8 mouse cellular contexts compared by ENCODE assay signal in genomic region chr10:39733421-39733930, GRCm38 (mm10). TPM values are rescaled to one million over a fixed set of nuclear protein-coding genes. Genes with fewer than 3 reads are reported as not detected.
A peak's percentile ranks its signal among the peaks of the same experiment; 100 is the strongest.
DNase-seq lines count a peak whose midpoint lies in the region; ATAC-seq lines count a peak whose summit lies in the region.

No protein-coding gene starts in this region.

- H3K9me3 ChIP-seq in intestine, embryonic 14.5 days (ENCODE audit: control insufficient read depth, low read length), result no peaks in the 10 kb centered on the region
- H3K9me3 ChIP-seq in neural tube, embryonic 15.5 days (replicated peaks), result no peaks in the 10 kb centered on the region

- H3K4me2 ChIP-seq in intestine, embryonic 14.5 days (ENCODE audit: low read length), result peak overlapping the region; percentile 68
- peak overlapping the region; percentile 57 for H3K4me2 ChIP-seq in neural tube, embryonic 15.5 days

- no peaks in the 10 kb centered on the region for H3K36me3 ChIP-seq in intestine, embryonic 14.5 days (ENCODE audit: control insufficient read depth, insufficient read depth, low read length)
- no peaks in the 10 kb centered on the region for H3K36me3 ChIP-seq in neural tube, embryonic 15.5 days

- peak overlapping the region; percentile 94 for H3K9ac ChIP-seq in intestine, embryonic 14.5 days (ENCODE audit: low read length)
- H3K9ac ChIP-seq in neural tube, embryonic 15.5 days (replicated peaks), result peak overlapping the region; percentile 98

- H3K27ac ChIP-seq in intestine, embryonic 14.5 days (ENCODE audit: low read depth), result peak overlapping the region; percentile 99
- peak overlapping the region; percentile 100 for H3K27ac ChIP-seq in neural tube, embryonic 15.5 days (replicated peaks)

- peaks cover 13% of the 10 kb centered on the region; the same call in 1 of the 2 replicates for H3K4me1 ChIP-seq in intestine, embryonic 14.5 days (replicated peaks; ENCODE audit: control insufficient read depth, insufficient read depth, low read length)
- peaks cover 16% of the 10 kb centered on the region for H3K4me1 ChIP-seq in neural tube, embryonic 15.5 days

- H3K4me3 ChIP-seq in intestine, embryonic 14.5 days (ENCODE audit: low read depth, low read length), result peak overlapping the region; percentile 90
- H3K4me3 ChIP-seq in neural tube, embryonic 15.5 days (replicated peaks), result peak overlapping the region; percentile 81

- no peak for ATAC-seq in intestine, embryonic 14.5 days (replicated peaks; ENCODE audit: low FRiP score, low TSS enrichment, low read depth)
- ATAC-seq in neural tube, embryonic 15.5 days (ENCODE audit: low FRiP score), result no peak
- no peak for ATAC-seq in inflammation-experienced regulatory T-cells, adult 6 months

- H3K27me3 ChIP-seq in intestine, embryonic 14.5 days (replicated peaks; ENCODE audit: control insufficient read depth, insufficient read depth, low read length), result no peaks in the 10 kb centered on the region
- H3K27me3 ChIP-seq in neural tube, embryonic 15.5 days (replicated peaks), result no peaks in the 10 kb centered on the region

- DNase-seq in left cerebral cortex, postnatal 25 days (ENCODE audit: low spot score in 2 of 2), result peak; percentile 9 to 12
- no peak for DNase-seq in left cerebral cortex, postnatal 4 days
- peak; percentile 15 for DNase-seq in embryo, embryonic 9.5 days (ENCODE audit: extremely low spot score)
- DNase-seq in intestine, embryonic 14.5 days (ENCODE audit: low spot score), result no peak
- no peak for DNase-seq in kidney, postnatal 36 days
- DNase-seq in kidney, postnatal 10 days, result no peak

- intact Hi-C loops in left cerebral cortex, postnatal 25 days (cut with DNase I), result loop anchor here (2.0 to 5.0 kb wide), 2 partner anchors 193 to 561 kb away; no protein-coding TSS in a partner anchor
- intact Hi-C loops in left cerebral cortex, postnatal 4 days (cut with DNase I), result loop anchor here (5.0 kb wide), 2 partner anchors 191 to 561 kb away; no protein-coding TSS in a partner anchor

- 15% methylated on average over 10 of the region's 10 CpGs for WGBS in intestine, embryonic 14.5 days
- 7% methylated on average over 10 of the region's 10 CpGs for WGBS in neural tube, embryonic 15.5 days

RNA-seq across cellular contexts. Expression of gene Rev3l, which starts 1.6 kb away (rescaled TPM):
- 10 to 100 TPM; 24.7 to 28.5 TPM for total RNA-seq in left cerebral cortex, postnatal 25 days (2021)
- 100 to 1,000 TPM; 117 to 121 TPM for total RNA-seq in left cerebral cortex, postnatal 4 days (2021)
- polyA plus RNA-seq in intestine, embryonic 14.5 days (2014; fragmentation: Nextera tagmentation; extraction: Ambion mirVana), result 23.0 and 23.3 TPM in 2 replicates
- 33.7 and 38.1 TPM in 2 replicates for polyA plus RNA-seq in neural tube, embryonic 15.5 days (2015; fragmentation: Nextera tagmentation; extraction: Ambion mirVana)
- 10 to 100 TPM; 10.9 to 17.8 (median 14.3) TPM for polyA plus RNA-seq in inflammation-experienced regulatory T-cells, adult 6 months (2017; shearing (Covaris generic))

Comparison
In these comparisons a context has a peak if more than half of its experiments do, and no peak if none do; other contexts are left out.
1. DNase-seq: peak in left cerebral cortex, postnatal 25 days (2 of 2) and embryo, embryonic 9.5 days (single experiment); none in left cerebral cortex, postnatal 4 days (single experiment), intestine, embryonic 14.5 days (single experiment), kidney, postnatal 36 days (0 of 2) and kidney, postnatal 10 days (single experiment).